Mouse (Mus musculus) kidney, adult 11 months (tissue): ENCODE measurements around the gene 4930412O13Rik.

Source experiments
- DNase-seq: peaks from one replicate; pipeline ENCODE4 v3.0.0; 2022

4930412O13Rik gene

GRCm38 (mm10) chr2:9903854-9904560 is 23.0 kb downstream of the 4930412O13Rik start:
- no peak for DNase-seq

DNA sequence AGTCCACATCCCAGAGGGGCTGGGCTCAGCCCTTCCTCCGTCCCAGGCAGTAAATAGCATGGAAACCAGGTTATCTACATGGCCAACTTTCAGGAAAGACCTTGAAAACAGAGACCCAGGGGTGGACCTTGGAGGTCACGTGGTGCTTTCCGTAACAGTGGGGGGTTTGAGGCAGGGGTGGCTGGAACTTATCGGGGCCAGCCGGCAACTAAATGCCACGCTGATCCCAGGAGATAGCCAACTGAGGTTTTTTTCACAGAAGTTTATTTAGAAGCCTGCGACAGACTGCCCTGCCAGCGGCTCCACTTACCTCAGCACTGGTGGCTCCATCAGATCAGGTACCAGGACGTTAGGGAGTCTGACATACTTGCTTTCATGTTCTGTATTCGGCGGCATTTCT is 24.9 kb downstream of the 4930412O13Rik start:
- DNase-seq, result peak; percentile 37

GRCm38 (mm10) chr2:9917602-9918001 is 36.5 kb downstream of the 4930412O13Rik start:
- no peak for DNase-seq

DNA sequence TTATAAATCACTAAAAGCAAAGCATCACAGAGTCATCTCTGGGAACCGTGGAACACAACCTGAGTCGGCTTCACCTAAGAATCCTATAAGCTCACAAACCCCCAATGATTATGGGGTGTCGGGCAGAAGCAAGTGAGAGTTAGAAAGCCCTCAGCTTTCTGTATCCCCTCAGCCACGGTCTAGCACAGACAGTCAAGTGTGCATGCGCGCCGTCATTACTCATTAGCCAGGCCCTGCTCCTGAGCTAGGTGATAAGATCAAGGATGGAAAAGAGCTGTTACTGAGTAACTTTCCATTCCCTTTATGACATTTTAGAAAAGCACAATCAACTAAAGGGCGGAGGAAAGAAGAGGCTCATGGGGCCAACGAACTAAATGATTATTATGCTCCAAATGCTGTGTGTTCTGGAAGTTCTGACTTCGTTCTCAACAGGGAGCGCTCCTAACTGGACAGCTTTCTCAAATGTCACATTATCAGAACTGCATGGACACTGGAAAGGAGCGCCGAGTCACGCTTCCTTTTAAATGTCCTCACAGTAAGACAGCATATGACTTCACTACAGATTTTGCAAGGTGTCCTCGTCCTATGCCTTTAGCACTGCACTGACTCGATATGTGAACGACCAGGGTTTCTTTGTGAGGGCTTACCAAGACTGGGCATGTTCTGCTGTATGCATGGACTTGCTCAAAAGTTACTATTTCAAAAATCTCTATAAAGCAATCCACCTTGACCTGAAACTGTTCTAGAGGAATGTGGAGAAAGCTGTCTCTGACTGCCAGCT is 37.8 kb downstream of the 4930412O13Rik start:
- peak; percentile 74 for DNase-seq

DNA sequence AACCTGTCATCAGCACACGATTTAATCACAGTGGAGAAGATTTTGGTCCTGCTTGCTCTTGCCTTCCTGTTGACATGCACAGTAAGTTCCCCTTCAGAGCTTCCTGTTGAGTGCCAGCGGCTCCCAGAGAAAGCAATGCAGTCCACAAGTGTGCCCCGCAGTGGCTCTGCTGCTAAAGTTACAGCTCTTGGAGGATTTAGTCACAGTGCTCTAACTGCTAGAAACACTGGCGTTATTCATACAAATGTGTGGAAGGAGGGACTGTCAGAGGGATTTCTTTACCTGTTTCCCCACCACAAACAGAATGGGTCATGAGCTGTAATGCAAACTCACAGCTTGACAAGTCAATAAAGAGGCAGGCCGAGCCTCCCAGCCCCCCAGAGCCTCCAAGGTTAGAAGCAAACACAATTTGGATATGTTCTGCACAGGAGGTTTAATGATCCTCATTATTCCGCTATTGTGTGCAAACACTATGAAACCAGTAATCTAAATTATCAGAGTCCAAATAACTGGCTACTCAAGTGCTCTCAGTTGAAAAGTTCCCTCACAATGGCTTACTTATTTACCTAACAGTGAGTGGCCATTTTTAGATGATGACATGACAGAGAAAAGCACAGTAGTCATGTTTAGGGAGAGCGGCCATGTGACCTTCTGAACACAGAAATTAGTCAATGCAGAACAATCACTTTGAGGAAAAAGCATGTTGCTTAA is 45.3 kb downstream of the 4930412O13Rik start:
- no peak for DNase-seq

GRCm38 (mm10) chr2:9926905-9927283 is 45.8 kb downstream of the 4930412O13Rik start:
- DNase-seq, result no peak
